Mouse (Mus musculus) c-Kit-positive CD71-positive TER-119-negative erythroid progenitor cells, embryonic 14.5 days (primary cell): Measurements from ENCODE around the gene Lpar3.
A peak's percentile ranks its signal among the peaks of the same experiment; 100 is the strongest.

Experiments
- DNase-seq: peaks from one replicate; pipeline ENCODE4 v3.0.0-alpha.2; 2013; ENCODE audit warnings: low read depth

The Lpar3 gene

DNA sequence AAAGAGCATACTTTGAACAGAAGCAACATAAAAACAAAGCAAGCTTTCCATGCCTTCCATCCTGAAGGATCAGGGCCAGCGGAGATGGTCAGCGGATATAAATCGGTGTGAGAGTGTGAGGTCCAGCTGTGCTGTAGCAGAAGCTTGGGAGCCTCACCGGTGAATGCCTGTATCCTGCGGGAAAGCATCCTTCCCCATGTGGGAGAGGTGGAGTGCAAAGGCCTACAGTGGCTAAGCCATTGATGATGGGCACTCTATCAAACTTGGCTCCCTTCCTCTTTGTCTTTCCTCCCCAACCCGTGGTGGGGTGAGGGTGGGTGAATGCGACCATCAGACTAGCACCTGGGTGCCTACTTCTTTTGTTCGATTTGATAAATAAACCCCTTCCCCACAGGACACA, 88.8 kb downstream of the Lpar3 start:
- no peak for DNase-seq

DNA sequence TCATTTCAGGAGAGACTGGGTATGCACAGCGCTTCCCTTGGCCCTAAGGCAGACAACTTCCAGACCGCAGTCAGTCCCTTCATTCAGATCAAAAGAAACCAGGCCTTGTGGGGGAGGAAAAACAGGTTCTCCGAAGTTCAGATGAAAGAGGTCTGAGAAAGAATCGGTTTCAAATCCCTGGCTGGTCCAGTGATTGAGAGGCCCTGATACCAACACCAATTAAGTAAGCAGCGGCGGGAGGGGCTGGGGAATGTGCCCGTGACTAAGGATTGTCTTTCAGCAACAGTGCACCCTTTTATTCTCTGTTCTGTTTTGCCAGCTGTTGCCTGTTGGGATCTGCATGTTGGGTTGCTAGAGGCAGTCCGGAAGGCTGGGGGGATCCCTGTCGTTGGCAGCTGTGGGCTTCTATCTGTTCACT, 90.4 kb downstream of the Lpar3 start:
- no peak for DNase-seq

DNA sequence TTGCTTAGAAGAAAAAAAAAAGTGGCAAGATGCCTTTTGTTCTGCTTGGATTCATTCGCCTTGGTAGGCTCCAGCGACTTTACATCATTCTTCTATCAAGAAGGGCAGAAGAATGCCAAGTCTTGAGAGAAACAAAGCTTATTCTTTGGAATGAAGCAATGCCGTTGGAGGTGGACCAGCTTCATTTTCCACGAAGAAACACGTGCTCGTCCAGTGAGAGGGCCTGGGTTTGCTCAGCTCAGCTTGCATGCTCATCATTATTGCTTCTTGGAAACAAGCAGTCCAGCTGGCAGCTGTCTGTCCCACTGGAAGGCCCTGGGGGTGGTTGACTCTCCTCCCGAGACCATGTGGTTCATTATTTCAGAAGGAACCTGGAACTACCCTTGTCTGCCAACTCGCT, 94.7 kb downstream of the Lpar3 start:
- no peak for DNase-seq

DNA sequence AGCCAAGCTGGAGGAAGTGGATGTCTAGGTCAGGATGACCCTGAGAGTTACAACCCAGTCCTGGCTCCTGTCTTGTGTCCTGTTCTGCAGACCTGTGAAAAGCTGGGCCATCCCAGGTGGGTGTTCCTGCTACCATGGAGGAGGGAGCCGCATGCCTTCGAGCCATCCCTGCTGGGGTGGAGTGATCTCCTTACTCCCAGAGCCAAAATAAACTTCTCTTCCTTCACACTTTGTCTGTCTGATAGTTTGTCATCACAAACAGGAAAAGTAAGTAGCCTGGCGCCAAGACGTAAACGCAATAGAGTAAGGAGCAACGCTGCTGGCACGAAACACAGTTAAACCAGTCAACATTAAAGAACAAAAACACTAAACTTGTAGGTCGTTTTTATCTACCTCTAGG, 95.5 kb downstream of the Lpar3 start:
- no peak for DNase-seq

DNA sequence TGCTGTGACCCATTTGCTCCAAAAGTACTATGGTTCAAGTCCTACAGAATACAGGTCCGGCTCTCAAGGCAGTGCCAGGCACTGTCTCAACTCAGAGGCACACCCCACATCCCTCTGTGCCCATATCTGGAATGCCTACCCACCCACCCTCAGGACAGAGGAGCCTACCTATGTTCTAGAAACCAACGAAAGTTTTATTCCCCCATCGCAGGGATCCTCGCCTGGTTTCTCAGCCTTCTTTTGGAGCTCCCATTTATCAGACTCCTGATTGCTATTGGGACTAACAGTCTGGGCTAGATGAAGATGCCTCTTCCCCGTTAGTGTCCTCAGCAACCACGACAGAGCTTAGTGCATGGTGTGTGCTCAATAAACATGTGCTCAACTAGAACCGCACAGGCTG, 96.6 kb downstream of the Lpar3 start:
- DNase-seq, result no peak

DNA sequence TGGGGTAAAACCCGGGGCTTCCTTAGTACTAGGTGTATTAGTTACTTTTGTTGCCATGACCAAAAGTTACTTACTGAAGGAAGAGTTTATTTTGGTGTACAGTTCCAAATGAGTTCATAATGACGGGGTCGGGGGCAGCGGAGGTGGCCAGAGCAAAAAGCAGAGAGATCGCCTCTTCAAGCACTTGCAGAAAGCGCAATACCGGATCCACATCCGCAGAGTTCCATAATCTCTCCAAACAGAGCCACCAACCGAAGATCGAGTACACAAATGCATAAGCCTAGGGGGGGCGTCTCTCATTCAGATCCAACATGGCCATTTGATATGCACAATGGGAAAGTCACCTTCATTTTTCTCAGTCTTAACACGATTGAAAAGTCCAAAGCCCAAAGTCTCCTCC, 97.1 kb downstream of the Lpar3 start:
- DNase-seq, result no peak

DNA sequence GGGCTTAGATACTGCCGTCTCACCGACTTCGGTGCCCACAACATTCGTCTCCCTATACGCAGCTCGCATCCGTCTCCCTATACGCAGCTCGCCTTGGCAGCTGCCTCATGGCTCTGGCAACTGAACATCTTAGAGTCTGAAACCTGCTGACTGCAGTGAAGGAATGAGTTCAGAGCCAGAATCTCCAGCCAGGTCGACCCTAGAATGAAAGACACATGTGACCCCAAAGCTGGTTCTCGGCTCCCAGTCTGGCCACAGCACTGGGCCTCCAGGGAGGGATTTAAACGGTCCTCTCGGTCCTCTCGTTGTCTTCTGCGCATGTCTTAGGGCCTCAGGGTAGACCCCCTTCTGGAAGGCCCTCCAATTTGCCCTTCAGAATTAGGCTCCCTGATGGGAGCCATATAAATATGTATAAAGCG, 97.8 kb downstream of the Lpar3 start:
- no peak for DNase-seq

DNA sequence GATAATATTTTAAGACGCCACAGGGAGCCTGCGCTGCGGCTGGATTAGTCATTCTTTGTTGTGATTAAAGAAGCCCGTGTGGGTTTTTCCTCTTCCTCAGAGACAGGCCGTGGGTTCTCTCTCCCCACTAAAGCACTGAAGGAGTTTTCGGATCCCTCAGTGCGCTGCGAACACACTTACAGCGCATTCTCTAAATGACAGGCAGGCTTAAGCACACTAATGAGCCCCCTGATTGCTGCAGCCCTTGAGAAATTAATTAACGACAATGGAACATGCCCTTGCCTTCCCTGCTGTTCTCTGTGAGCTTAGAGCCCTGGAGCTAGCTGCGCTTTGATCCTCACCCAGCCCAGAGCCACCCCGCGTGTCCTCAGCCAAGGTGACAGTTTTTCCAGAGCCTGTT, 98.2 kb downstream of the Lpar3 start:
- no peak for DNase-seq

DNA sequence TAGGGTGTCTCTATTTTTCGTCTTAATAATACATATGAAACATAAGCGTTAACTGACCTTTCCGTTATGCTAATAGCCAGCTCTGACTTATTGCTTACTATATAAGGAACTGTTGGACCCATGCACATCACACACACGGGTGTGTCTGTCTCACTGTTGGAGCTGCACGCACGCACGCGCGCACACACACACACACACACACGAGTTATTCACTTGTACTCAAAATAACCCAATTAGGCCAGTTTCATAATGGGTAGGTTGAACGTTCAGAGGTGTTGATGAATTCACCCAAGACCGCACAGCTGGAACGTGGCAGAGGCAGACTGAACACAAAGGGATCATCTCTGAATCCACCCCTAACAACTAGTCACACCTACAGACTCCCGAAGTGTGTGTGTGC, 98.7 kb downstream of the Lpar3 start:
- DNase-seq, result no peak

DNA sequence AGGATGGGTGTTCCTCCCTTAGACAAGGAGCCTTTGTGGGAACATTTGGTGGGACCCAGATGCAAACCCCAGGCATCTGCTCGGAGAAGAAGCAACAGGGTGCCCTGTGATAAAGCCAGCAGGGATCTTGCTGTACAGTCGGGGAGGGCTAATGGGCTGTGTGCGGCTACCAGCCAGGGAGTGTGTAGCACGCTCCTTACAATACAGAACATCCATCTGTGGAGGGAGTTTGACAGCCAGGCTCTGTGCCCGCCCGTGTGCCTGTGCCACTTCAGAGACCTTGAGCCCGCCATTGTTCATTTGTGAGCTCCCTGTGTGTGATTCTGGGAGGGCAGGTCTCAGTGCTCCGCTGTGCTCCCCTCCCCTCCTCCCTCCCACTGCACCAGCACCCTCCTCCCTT, 104.2 kb downstream of the Lpar3 start:
- DNase-seq, result no peak

DNA sequence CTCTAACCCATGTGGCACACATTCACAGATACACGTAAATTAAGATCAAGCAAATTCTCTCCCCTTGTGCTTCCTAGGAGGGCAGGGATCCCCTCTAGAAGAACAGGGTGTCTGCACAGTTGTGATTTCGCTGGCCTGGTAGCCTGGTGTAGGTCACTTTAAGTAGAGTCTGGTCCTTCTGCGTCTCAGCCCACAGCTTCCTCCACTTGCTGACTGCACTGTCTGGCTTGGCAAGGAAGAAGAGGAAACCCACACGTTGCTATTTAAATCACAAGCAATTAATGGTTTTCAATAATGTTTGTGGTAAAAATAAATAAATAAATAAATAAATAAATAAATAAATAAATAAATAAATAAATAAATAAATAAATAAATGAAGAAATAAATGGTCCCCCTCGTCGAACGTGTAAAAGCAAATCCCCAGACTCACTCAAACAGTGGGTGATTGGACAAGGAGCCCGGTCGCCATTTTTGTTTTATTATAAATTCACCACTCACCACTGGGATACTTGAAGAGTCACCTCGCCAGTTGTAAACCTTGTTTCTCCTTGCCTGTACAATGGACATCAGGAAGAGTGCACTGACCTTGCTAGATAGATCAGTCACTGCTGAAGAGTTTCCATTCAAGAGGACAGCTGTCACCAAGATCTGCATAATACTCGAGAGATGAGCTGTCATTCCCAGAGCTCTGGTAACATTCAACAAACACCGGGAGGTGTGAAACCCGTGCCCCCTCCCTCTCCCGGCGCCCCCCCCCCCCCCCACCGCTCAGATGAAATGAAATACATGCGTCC, 106.2 kb downstream of the Lpar3 start:
- no peak for DNase-seq

DNA sequence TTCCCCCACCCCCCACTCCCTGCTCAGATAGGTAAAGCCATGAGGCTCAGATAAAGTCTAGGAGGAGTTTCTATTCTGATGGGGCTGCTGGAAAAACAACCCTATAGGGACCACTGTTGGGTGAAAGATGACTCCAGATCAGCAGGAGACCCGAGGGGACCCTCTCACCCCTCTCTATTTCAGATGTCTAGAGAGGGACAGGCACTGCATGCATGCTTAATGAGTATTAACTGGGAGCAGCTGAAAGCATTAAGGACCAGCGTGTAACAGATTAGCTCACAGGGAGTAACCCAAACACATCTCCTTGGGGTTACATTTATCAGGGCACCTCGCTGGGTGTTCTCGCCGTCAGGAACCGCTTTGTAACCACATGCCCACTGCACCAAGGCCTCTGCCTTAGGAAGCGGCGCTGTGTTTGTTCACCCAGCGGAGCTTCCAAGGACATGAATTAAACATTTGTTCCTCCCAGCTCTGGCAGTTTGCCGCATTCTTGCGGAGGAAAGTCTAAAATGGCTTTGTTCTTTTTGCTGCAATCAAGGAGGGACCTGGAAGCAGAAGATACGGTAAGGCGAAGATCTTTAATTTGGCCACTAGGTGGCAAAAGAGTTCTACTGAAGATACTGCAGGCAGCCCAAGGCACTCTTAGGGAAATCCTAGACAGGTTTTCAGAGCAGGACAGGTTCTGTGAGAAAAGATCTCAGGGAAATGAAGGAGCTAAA, 106.9 kb downstream of the Lpar3 start:
- DNase-seq, result peak; percentile 71

DNA sequence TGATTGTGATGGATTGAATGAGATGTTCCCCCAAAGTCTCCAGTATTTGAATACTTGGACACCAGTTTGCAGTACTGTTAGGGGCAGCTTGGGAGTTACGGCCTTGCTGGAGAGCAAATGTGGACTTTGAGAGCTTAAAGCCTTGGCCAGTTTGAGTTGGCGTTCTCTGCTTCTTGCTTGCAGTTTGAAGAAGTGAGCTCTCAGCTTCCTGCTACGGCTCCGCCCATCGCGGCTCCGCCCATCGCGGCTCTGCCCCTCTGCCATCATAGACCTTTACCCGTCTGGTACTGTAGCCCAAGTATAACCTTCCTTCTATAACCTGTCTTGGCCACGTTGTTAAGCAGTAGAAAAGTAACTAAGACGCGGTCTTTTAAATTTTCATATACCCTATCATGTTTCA, 108.0 kb downstream of the Lpar3 start:
- peak; percentile 51 for DNase-seq

DNA sequence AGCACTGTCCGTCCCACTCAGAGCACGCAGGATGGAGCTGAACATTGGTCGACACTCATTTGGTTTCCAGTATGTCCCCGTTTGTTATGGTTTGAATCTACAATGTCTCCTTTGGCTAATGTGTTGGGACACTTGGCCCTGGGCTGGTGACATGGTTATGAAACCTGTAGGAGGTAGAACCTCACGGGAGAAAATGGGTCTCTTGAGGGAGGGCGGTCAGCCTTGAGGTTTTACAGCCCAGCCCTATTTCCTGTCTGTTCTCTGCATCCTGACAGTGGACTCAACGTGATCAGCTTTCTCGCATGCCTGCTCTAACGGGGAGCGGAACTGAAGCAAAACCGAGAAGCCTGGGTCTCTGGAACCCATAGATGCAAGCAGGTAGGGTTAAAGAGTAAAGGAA, 111.1 kb downstream of the Lpar3 start:
- no peak for DNase-seq

DNA sequence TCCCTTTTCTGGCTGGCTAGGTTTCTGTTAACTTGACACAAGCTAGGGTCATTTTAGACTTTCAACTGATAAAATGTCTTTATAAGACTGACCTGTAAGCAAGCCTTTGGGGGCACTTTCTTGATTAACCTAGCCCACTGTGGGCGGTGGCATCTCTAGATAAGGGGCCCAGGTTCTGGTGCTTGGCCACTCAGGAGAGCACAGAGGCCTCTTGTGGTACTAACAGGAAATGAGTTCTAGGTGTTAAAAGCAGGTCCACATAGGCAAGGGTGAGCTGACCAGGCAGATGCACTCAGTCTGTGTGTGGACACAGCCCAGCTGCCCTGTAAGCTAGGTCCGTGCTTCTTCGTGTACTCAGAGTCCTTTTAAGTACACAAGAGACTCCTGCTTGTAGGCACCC, 112.5 kb downstream of the Lpar3 start:
- DNase-seq, result no peak

DNA sequence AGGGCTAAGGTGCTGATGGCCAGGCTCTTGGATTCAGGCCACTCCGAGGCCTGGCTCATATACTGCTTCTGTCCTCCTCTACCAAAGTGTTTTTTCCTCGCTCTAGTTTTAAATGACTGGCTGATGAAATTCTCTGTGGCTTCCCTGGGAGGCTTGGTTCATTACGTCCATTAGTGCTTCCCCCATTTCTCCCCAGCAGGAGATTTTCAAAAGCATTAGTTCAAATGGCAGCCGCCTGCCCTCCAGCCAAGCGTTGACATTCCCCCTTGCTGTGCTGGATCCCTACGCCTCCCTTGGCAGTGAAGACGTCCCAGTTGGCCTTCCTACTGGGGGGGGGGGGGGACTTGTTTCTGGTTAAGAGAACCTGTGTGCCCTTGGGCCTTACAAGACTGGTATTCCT, 113.3 kb downstream of the Lpar3 start:
- DNase-seq, result no peak
